Mouse (Mus musculus) forebrain, embryonic 10.5 days (tissue): ENCODE measurements around the gene Ginm1. TPM values are rescaled to one million over a fixed set of nuclear protein-coding genes. Genes with fewer than 3 reads are reported as not detected.
A peak's percentile ranks its signal among the peaks of the same experiment; 100 is the strongest.

Source experiments
- DNase-seq: peaks from one replicate; pipeline ENCODE4 v3.0.0-alpha.2; 2017; ENCODE audit warnings: low spot score; ENCODE audit errors: extremely low spot score
- H3K27ac ChIP-seq: fragments of 300-500 bp; sonication (generic); 2 replicates; pipeline ENCODE4 v1.5.1; 2016; ENCODE audit warnings: mild to moderate bottlenecking
- H3K27me3 ChIP-seq: fragments of 300-500 bp; sonication (generic); 2 replicates; pipeline ENCODE4 v1.6.1; 2016; ENCODE audit warnings: mild to moderate bottlenecking; ENCODE audit not compliant: poor library complexity, severe bottlenecking
- H3K36me3 ChIP-seq: fragments of 300-500 bp; sonication (generic); replicated peaks from 2 replicates; pipeline ENCODE4 v1.6.1; 2016; ENCODE audit warnings: mild to moderate bottlenecking, moderate library complexity
- H3K4me1 ChIP-seq: fragments of 300-500 bp; sonication (generic); 2 replicates; pipeline ENCODE4 v1.6.1; 2016
- H3K4me3 ChIP-seq: fragments of 300-500 bp; sonication (generic); 2 replicates; pipeline ENCODE4 v1.5.1; 2016; ENCODE audit warnings: mild to moderate bottlenecking, moderate library complexity
- H3K9me3 ChIP-seq: fragments of 300-500 bp; sonication (generic); 2 replicates; pipeline ENCODE4 v1.6.1; 2016; ENCODE audit warnings: mild to moderate bottlenecking, moderate library complexity
- WGBS: fragments of 180-500 bp; shearing (Covaris S2); methylation state at CpG from one replicate; pipeline ENCODE4 v1.1.7; 2016; 5-methylcytosine and 5-hydroxymethylcytosine counted together
- polyA plus RNA-seq: library from polyadenylated mRNA; unstranded; fragments of >200 nt; fragmentation: Nextera tagmentation; extraction: Ambion mirVana; gene quantifications from 2 replicates; pipeline ENCODE4 v1.2.1, GENCODE M21; 2016

Gene Ginm1
- 50.1 and 53.0 TPM in 2 replicates for polyA plus RNA-seq

GRCm38 (mm10) chr10:7792751-7793385 lies at the start of gene Ginm1, which contains the start of gene Ppil4:
Gene Ginm1, minus strand, starts transcription at chr10:7792824.
Gene Ppil4, plus strand, starts transcription at chr10:7792891.
- Histone ChIP-seq H3K4me3 (peak within 1 kb of the TSS; percentile 87), H3K9me3 (no peaks in the 10 kb centered on the region), H3K27ac (peak within 1 kb of the TSS; percentile 94), H3K27me3 (no peaks in the 10 kb centered on the region), H3K36me3 (peaks cover 46% of the 10 kb centered on the region), H3K4me1 (peaks cover 18% of the 10 kb centered on the region)
- DNase-seq, result peak; percentile 85
- 1% methylated on average over 52 of the region's 52 CpGs for WGBS

DNA sequence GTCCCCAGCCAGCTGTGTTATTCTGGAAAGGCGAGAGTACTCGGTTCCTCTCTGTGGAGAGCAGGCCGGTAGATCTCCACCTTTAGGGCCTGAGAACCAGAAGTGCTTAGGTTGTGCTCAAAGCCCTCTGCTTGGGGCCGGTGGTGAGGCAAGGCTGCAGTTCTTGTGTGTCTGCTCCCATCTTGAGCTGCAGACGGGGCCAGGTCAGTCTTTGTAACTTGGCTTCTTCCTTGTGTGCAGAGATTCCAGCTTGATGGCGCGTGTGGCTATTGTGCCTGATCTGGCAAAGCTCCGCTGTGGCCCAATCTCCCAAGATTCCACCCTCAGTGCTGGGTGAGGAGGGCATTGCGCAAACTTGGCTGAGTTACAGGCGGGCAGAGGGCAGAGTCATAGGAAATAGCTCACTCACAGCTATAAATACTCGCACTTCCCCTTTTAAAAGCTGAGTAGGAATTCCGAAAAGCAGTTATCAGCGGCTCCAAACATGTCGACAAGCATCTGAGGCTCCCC lies 49.0 kb upstream of the Ginm1 start:
- Histone ChIP-seq H3K36me3 (no peaks in the 10 kb centered on the region), H3K4me1 (no peaks in the 10 kb centered on the region), H3K27me3 (no peaks in the 10 kb centered on the region), H3K4me3 (no peak overlapping the region), H3K9me3 (no peaks in the 10 kb centered on the region), H3K27ac (no peak overlapping the region)
- DNase-seq, result no peak
- 78% methylated on average over 14 of the region's 14 CpGs for WGBS

DNA sequence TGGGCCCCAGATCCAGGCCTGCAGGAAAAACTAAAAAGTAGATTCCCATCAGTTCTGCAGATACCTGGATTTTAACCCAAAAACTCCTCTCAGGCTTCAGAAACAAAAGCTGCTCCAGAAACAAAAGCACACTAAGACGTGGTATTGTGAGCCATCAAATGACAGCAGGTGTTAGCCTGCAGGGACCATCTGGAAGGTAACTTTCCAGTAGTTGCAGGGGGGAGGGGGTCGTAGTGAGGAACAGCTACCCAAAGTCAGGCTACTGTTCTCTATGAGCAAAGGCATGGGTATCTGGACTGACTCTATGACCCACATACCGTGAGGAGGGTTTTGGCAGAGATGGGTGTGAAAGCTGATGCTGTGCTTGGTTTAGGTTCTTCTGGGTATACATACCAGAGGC lies 48.2 kb upstream of the Ginm1 start:
- H3K27ac ChIP-seq, result no peak overlapping the region
- H3K36me3 ChIP-seq, result no peaks in the 10 kb centered on the region
- no peak overlapping the region for H3K4me3 ChIP-seq
- no peaks in the 10 kb centered on the region for H3K27me3 ChIP-seq
- H3K4me1 ChIP-seq, result no peaks in the 10 kb centered on the region
- no peaks in the 10 kb centered on the region for H3K9me3 ChIP-seq
- no peak for DNase-seq
- 66% methylated on average over 3 of the region's 3 CpGs for WGBS

- no peaks in the 10 kb centered on the region for H3K4me1 ChIP-seq
- no peaks in the 10 kb centered on the region for H3K9me3 ChIP-seq
- no peak for DNase-seq
- H3K36me3 ChIP-seq, result no peaks in the 10 kb centered on the region
- 86% methylated on average over 2 of the region's 2 CpGs for WGBS
- H3K27me3 ChIP-seq, result no peaks in the 10 kb centered on the region
- no peak overlapping the region for H3K27ac ChIP-seq
- H3K4me3 ChIP-seq, result no peak overlapping the region
Measured at GRCm38 (mm10) chr10:7840353-7840733, 47.7 kb upstream of the Ginm1 start.

GRCm38 (mm10) chr10:7839551-7840352 lies 47.1 kb upstream of the Ginm1 start:
- Histone ChIP-seq H3K4me1 (no peaks in the 10 kb centered on the region), H3K36me3 (no peaks in the 10 kb centered on the region), H3K9me3 (no peaks in the 10 kb centered on the region), H3K4me3 (no peak overlapping the region), H3K27me3 (no peaks in the 10 kb centered on the region), H3K27ac (no peak overlapping the region)
- no peak for DNase-seq
- WGBS, result 91% methylated on average over 22 of the region's 22 CpGs

DNA sequence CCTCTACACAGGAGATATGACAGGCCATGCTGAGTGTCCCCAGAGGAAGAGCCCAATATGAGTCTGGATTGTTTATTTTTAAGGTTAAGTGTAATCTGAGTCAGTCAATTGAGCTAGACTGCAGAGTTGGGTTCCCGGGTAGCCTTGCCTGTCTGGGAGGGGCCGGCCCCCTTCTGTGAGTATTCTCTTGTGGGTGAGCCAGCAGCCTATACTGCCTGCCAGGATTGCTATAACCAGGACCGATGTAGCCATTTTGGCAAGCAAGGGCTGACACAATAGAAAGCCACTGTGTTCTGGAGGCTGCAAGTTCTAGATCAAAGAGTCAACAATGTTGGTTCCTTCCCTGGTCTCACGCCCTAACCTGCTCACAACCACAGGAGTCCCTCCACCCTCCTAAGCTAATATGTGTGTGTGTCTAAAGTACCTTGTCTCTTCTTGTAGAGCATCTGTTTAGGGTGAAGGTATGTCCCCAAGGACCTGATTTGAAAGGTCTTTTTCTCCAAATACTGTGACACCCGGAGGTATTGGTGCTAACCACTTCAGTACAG lies 46.3 kb upstream of the Ginm1 start:
- no peaks in the 10 kb centered on the region for H3K9me3 ChIP-seq
- no peaks in the 10 kb centered on the region for H3K27me3 ChIP-seq
- H3K4me1 ChIP-seq, result no peaks in the 10 kb centered on the region
- H3K4me3 ChIP-seq, result no peak overlapping the region
- WGBS, result 90% methylated on average over 5 of the region's 5 CpGs
- no peak overlapping the region for H3K27ac ChIP-seq
- H3K36me3 ChIP-seq, result no peaks in the 10 kb centered on the region
- no peak for DNase-seq

DNA sequence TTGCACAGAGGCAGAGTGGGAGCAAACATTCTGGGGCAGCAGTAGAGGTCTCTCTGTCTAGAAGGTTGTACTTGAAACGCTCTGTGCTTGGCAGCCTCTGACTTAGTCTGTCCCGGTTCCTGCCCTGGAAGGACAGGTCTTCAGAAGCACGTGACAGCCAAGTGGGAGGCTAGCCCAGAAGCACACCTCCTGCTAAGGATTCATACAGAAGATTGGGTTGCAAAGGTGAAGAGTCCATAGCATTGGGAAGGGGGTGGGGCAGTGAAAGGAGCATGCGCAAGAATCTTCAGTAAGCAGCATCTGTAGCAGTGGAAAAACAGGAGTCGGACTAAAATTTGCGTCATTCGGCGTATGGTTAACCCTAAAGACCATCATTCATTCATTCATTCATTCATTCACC lies 45.4 kb upstream of the Ginm1 start:
- no peaks in the 10 kb centered on the region for H3K27me3 ChIP-seq
- H3K9me3 ChIP-seq, result no peaks in the 10 kb centered on the region
- H3K4me3 ChIP-seq, result no peak overlapping the region
- WGBS, result 91% methylated on average over 8 of the region's 8 CpGs
- no peak for DNase-seq
- H3K36me3 ChIP-seq, result no peaks in the 10 kb centered on the region
- no peak overlapping the region for H3K27ac ChIP-seq
- H3K4me1 ChIP-seq, result no peaks in the 10 kb centered on the region

GRCm38 (mm10) chr10:7837446-7837845 lies 44.8 kb upstream of the Ginm1 start:
- Histone ChIP-seq H3K9me3 (no peaks in the 10 kb centered on the region), H3K4me1 (peaks cover 2% of the 10 kb centered on the region), H3K36me3 (no peaks in the 10 kb centered on the region), H3K27ac (no peak overlapping the region), H3K4me3 (no peak overlapping the region), H3K27me3 (no peaks in the 10 kb centered on the region)
- 94% methylated on average over 8 of the region's 8 CpGs for WGBS
- no peak for DNase-seq

DNA sequence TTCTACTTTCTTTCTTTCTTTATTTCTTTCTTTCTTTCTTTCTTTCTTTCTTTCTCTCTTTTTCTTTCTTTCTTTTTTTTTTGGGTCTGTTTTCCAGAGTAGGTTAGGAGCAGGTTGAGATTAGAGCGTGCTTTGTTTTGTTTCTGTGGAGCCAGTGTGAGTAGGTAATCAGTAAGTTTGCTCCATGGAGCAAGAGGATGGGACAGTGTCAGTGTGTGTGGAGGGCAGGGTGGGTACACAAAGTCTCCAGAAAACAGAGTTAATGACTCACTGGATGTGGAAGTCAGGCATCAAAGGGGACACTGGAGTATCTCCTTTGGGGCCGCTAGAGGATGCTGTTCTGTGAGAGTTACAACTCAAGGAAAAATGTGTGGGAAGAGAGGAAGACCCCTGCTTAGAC lies 44.3 kb upstream of the Ginm1 start:
- no peak overlapping the region for H3K27ac ChIP-seq
- peaks cover 7% of the 10 kb centered on the region for H3K4me1 ChIP-seq
- H3K4me3 ChIP-seq, result no peak overlapping the region
- H3K9me3 ChIP-seq, result no peaks in the 10 kb centered on the region
- H3K36me3 ChIP-seq, result no peaks in the 10 kb centered on the region
- no peaks in the 10 kb centered on the region for H3K27me3 ChIP-seq
- 76% methylated on average over 2 of the region's 2 CpGs for WGBS
- DNase-seq, result no peak

- 84% methylated on average over 10 of the region's 10 CpGs for WGBS
- Histone ChIP-seq H3K27ac (no peak overlapping the region), H3K9me3 (no peaks in the 10 kb centered on the region), H3K36me3 (no peaks in the 10 kb centered on the region), H3K4me1 (peaks cover 10% of the 10 kb centered on the region), H3K4me3 (no peak overlapping the region), H3K27me3 (no peaks in the 10 kb centered on the region)
- no peak for DNase-seq
Measured at GRCm38 (mm10) chr10:7834671-7835225, 42.1 kb upstream of the Ginm1 start.

- H3K27me3 ChIP-seq, result no peaks in the 10 kb centered on the region
- WGBS, result 82% methylated on average over 9 of the region's 9 CpGs
- no peaks in the 10 kb centered on the region for H3K36me3 ChIP-seq
- H3K27ac ChIP-seq, result no peak overlapping the region
- H3K4me3 ChIP-seq, result no peak overlapping the region
- H3K4me1 ChIP-seq, result peaks cover 10% of the 10 kb centered on the region
- H3K9me3 ChIP-seq, result no peaks in the 10 kb centered on the region
- no peak for DNase-seq
Measured at GRCm38 (mm10) chr10:7833377-7834165, 40.9 kb upstream of the Ginm1 start.

DNA sequence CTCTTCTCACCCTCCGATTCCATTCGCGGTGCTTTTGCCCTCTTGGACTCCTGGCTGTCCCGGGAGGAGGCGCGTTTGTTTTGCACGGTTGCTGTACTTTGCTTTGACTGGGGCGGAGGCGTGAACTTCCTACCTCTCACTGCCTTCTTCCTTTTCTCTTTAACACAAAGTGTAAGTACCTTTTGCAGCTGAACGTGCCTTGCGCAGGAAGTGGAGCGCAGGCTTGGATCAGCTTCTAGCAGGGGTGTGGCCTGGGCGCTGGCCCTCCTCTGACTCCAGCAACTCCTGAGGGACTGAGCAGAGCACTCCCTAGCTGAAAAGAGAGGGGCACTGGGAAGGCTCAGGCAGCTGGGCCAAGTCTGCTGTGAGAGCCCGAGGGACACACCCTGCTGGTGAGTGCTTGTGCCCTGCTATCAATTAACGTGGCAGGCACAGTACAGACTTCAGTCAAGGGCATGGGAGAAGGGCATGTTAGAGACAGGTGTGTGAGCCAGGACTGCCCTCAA lies 39.6 kb upstream of the Ginm1 start, which contains the start of gene Zc3h12d:
Gene Zc3h12d (plus strand): TSS at position 300 of the 506 bp plus-strand sequence.
- H3K27me3 ChIP-seq, result no peaks in the 10 kb centered on the region
- H3K36me3 ChIP-seq, result no peaks in the 10 kb centered on the region; the same call in 1 of the 2 replicates
- 7% methylated on average over 15 of the region's 15 CpGs for whole genome bisulfite sequencing
- peaks cover 10% of the 10 kb centered on the region for H3K4me1 ChIP-seq
- no peaks in the 10 kb centered on the region for H3K9me3 ChIP-seq
- peak within 1 kb of the TSS; percentile 40 for H3K4me3 ChIP-seq
- H3K27ac ChIP-seq, result 0 out of 2 replicates have a peak within 1 kb of the TSS, but pooled peaks have one; percentile 11
- DNase-seq, result peak; percentile 39
